Mouse (Mus musculus): Measurements from ENCODE around the gene Cd72.

Cd72 gene

DNA sequence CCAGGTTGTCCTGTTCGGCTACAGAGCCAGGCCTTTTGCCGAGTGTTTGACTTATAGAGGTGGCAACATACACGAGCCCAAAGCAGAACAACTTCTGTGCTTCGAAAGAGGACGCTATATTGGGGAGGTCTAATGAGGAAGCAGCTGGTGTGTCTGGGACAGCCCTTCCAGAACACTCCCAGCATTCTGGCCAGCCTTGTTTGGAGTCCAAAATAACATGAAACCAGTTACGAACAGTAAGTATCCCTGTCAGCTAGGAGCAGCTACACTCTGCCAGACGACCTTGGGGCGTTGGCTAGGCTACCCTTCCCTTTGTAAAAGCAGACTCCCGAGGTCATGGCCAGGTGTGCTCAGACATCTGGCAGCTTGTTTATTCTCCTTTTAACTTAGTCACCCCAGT, 52.2 kb downstream of the Cd72 start:
- DNase-seq (ENCODE audit: low read depth) = no peak

DNA sequence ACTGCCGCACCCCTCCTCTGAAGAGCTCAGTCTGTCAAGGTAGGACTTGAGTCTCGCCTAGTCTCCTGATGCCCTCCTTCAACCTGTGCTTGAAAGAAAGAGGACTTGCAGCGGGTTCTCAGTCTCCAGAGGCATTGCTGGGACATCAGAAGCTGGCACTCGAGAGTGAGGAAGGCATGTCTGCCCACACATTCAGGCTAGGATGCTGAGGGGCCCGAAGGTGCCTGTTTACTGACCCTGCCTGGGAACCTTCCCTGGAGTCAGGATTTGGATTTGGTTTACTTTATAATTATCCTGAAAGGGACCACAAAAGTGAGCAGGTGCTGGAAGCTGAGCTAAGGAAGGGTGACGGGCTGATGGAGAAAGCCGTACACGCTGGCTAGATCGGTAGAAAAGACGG, 52.9 kb downstream of the Cd72 start:
- no peak for DNase-seq (ENCODE audit: low read depth)

GRCm38 (mm10) chr4:43400976-43401375, 53.5 kb downstream of the Cd72 start:
- DNase-seq (ENCODE audit: low read depth) = no peak

DNA sequence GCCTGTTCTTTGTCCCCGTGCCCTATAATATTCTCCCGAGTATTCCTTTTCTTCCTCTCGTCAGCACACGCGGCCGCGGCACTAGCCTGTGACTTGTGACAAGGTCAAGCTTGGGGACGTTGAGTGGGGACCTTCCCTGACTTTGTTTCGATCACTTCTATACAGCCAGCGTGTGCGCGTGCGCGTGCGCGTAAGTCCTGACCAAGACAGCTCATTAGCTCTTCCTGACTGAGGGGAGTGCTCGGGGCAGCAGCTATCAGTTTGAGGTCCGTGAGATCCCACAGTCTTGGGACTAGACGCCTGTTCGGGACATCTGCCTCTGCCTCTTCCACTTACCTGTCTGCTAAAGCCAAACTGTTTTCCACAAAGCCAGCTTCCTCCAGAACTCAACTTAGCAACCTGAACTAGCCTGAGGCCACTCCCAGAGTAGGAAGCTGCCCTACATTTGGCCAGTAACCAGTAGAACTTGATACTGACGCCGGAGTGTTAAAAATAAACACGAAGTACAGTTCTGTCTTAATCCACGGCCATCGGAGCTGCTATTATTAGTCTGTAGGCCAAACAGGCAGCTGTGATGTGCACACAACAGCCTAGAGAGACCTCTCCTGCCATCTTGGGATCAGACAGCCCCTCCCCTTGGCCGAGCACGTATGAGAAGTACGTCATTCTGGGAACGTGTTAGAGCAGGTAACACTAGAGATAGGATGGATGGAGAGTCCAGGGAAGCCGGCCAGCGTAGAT, 54.9 kb downstream of the Cd72 start:
- no peak for DNase-seq (ENCODE audit: low read depth)

DNA sequence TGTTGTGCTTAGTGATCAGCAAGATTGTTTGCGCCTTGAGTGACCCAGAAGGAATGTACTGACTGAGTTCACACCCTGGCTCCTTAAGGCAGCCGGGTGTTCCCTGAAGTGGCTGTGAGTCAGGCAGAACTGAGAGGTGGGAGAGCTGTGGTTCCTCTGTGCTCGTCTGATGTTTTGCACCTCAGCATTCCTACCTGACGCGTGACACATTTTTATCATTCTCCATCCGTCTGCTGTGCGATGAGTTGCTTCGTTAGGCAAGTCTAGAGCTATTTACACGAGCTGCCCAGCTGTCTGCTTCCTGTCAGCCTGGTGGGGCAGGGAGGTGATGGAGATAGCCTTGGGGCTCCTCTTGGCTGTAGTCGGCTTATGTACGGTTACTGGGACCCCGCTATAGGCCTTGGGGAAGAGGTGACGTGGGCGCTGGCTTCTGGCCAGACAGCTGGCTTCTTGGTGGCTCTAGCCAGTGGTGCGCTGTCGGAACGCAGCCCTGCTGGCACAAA, 55.5 kb downstream of the Cd72 start:
- no peak for DNase-seq (ENCODE audit: low read depth)

DNA sequence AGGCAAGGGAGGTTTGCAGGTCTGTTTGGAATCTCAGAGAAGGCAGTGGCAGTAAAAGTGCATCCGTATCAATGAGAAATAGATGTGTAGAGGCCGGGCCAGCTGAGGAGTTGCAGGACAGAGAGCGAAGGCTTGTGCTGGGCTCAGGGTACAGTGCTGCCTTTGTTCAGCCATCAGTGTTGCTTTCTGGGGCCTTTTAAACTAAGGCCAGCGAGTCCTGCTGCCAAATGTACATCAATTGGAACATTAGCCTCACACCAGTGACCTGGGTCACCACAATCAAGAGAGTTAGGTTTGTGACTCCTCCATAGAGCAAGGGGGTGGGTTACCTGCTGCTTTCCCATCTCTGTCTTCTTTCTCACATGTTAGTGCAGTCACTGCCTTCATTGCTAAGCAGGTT, 56.4 kb downstream of the Cd72 start:
- no peak for DNase-seq (ENCODE audit: low read depth)
